Mouse (Mus musculus): ENCODE measurements at regions not wholly inside any gene's neighbourhood (a gene's known extent, or its start where the extent isn't known, plus 50 kb on each side); places are given as distances from the start of the nearest gene placed in this dataset.

DNA sequence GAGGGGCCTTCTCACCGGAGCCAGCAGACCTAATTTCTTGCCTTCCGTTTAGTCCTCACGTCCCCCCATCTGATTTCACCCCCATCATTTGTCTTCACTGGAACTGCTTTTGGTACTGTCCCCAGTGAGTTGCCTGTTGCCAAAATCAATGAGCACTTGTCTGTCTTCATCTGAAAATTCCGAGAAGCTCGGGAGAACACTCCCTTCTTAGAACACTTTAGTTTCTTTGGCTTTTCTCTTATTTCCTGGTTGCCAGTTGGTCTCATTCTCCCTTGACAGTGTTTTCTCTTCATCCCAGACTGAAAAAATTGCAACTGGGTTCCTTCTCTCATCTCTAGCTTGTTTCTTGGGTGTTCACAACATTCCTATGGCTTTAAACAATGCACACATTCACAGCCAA lies 305.2 kb upstream of the Gm9747 start:
- DNase-seq (ENCODE audit: low spot score in 2 of 2) = no peak

DNA sequence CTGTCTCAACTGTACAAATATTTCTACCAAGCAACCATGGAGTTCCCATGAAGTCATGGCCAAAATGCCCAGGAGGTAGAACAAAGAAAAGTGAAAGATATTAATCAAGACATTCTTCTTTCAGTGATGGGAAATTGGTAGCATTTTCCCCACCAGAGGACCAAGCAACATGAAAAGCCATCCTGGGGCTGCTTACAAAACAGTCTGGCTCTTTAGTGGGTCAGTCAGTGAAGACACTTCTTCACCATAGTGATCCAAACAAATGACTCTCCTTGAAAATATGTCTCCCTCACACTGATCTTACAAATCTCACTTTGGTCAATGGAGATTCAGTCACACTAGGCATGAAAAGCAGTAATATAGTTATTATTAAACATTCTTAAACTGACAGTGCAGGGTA lies 299.8 kb upstream of the Gm9747 start:
- DNase-seq (ENCODE audit: low spot score in 2 of 2) = no peak

DNA sequence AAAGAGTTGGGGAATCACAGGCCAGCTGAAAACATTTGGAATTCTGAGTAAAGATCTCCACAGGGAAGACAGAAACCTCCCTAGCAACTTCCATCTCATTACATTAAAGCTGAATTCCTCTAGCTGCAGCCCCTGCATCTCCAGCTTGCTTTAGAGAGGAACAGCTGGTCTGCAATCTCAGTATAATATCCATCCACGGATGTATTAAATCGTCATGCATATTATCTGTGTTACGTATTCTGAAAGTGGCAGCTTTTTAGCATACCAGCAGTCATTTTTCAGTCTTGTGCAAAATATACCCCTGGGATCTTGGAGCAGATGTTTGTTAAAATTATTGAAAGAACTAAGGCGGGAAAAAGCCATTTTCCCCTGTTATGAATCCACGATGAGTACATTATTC lies 287.7 kb upstream of the Gm9747 start:
- DNase-seq (ENCODE audit: low spot score in 2 of 2) = no peak

DNA sequence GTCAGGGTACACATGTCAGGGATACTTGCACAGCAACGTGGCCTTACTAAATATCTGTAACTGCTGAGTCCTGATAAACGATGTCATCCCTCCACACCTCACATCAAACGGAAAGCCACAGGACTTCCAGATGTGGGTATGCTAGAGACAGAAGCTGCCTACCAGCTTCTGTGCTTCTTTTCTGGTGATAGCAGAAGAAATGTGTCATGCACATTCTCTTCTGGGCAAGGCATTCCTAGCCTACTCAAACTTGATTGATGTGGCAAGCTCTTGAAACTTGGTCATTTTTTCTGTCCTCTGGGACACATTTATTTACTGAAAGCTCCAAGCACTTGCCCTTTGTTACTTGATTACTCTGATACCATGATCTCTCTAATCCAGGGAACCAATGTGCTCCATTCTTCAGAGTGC lies 282.8 kb upstream of the Gm9747 start:
- no peak for DNase-seq (ENCODE audit: low spot score in 2 of 2)

DNA sequence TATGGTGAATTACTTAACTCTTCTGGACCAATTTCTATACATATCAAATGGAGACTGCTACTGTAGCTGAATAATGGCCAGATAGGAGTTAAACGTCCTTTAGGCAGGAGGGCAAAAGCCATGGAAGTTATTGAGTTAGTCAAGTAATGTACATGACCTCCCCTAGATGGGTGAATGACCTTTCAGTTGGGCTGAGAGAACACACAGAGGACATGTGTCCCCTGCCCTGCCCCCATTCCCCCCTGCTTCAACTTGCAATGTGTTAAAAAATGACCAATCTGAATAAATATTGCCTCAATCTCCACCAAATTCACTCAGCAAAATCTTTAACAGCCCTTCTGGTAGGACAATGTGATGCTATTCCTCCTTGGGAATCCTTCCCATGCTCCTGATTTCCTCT lies 282.1 kb upstream of the Gm9747 start:
- DNase-seq (ENCODE audit: low spot score in 2 of 2) = no peak

DNA sequence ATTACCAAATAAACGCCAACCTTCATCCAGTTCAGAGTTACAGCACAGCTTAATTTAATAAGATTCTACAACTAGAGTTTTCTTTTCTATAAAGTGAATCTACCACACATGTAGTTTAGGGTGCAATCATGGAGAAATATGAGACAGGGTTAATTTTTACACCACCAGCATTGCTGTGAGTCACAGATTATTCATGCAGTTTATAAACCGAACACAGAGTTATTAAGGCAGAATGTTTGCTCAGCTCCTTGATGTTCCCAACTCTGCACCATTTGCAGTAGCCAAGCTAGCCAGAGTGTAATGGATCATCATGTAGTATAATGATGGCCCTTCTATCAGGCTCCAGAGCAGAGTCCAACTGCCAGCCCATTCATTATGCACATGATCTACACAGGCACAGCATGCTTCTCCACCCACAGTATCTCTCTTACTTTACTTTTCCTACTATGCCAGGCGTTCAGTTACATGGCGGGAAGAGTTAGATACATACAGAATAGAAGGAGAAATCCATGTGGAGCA lies 281.4 kb upstream of the Gm9747 start:
- DNase-seq (ENCODE audit: low spot score in 2 of 2) = no peak

DNA sequence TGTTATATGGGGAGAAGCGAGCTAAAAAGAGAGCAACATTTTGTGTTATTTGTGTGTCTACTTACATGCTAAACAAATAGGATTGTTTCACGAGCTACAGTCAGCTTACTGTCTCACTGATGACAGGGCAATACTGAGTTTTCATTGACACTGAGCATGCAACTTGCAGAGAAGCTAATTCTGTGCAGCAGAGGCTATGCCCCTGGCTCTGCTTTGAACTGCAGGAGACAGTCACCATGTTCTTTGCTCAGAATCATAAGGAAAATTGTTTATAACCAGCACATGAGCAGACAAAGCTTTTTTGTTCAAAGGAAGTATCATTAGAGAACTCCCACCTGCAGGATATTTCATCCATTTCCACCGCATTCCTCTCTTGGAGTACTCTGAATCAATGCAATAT lies 280.8 kb upstream of the Gm9747 start:
- no peak for DNase-seq (ENCODE audit: low spot score in 2 of 2)

DNA sequence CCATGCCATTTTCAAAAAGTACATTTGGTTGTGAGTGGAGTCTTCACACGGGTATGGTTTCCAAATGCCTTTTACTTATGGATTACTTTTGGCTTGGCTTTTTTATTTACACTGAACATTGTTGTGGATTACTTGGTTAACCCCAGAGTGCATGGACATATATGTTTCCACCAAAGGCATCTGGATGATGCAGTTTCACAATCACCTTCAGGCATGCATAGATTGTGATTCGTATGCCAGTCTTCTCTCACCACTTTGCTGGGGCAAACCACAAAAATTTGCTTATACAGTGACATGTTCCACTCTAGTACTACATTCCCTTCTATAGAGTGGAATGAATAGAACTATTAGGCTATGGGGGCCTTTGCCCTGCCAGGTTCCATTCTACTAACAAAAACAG lies 278.4 kb upstream of the Gm9747 start:
- no peak for DNase-seq (ENCODE audit: low spot score in 2 of 2)

DNA sequence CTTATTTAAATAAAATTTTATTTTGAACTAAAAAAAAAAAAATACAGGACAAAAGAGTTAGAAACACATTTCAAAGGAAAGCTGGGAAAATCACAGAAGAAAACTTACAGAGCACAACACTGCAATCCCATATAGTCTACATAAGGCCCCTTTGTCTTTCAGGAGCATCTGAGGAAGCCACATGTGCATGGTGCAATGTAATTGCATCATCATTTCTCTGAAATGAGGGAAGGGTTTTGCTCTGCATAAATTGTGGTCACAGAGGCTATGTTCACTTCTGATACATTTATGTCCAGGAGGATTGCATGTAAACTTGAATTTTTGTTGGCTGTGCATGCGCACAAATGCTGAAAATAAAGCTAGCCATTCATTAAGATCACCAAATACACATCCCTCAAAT lies 265.9 kb upstream of the Gm9747 start:
- DNase-seq (ENCODE audit: low spot score in 2 of 2) = no peak

DNA sequence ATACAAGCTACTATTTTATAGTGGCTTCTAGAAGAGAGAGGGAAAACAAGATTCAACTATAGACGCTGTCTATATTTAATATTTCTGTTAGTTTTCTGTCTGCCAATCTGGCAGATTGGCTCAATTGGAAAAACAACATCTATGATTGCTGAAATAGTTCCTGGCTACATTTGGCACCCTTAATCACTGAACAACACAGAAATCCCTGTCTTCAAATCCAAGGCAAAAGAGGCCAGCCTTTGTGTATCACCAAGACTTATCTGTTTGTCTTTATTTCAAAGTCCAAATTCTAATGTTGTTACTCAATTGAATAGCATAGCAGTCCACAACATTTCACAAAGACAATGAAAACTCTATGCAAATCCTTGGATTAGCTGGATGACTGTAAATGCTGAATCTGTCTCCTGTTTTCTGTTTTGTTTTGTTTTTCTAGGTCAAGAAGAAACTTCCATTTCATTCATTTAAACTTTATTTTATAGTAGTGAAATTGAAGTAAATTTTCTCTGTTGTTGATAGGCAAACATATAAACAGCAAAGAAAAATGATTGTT lies 265.1 kb upstream of the Gm9747 start:
- DNase-seq (ENCODE audit: low spot score in 2 of 2) = no peak

DNA sequence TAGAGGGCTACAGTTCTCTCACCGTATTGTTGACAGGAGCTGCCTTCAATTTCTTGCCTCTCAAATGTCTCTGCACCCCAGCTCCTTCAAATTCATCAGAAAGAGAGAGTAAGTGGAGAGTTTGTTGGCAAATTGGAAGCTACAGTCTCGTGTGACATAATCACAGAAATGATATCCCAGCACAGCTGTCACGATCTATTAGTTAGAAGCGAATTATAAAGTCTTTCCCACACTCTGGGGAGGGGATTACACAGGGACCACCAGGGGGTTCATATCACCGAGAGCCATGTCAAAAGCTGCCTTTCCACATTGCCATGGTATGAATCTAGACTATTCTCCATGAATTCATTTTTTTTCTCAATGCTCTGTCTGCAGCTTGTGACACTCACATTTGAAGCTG lies 260.3 kb upstream of the Gm9747 start:
- no peak for DNase-seq (ENCODE audit: low spot score in 2 of 2)

DNA sequence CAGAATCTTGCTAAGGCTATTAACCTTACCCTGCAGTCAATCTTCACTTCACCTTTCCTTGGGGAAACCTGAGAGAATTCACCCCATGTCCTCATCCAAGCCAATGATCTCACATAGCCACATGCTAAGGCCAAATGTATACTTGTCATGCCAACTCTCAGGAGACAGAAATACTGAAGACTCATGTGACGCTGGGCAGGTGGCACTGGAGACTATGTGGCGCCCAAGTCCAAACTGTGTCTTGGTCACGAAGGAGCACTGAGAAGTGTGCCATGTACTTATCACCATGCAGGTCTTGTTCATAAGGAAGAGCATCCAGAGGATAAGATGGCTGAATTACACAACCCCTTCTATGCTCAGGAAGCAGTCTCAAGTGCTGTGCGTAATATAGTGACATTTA lies 259.4 kb upstream of the Gm9747 start:
- DNase-seq (ENCODE audit: low spot score in 2 of 2) = no peak

DNA sequence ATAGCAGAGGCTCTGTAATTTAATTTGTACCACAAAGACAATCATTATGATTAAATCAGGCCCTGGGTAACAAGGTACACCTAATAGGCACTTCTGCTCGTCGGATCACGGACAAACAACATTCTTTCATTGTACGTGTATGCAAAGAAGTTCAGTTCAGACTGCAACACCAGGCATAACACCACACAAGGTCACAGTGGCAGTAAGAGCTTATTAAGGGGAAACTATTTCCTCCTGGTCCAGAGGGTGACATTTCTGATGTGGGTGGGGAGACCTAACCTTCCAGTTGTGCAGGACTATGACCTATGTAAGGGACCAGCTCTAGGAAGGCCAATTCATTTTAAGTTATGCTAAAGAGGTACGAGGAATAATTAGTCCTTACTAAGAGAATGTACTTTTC lies 225.0 kb upstream of the Gm9747 start:
- no peak for DNase-seq (ENCODE audit: low spot score in 2 of 2)

DNA sequence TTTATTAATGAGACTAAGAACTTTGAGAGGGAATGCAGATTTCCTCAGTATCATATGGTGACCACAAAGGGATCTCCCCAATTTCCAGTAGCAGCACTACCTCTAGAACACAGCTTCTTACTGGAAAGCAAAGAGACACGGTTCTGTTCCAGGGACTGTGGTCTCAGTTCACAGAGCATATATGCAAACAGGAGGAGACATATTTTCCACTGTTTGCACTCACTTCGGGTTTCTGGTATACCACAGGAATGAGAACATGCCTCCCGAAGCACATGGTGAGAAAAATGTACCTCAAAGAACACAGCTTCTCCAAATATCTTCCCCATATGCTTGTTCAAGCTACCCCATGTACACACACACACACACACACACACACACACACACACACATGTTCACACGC lies 224.1 kb upstream of the Gm9747 start:
- no peak for DNase-seq (ENCODE audit: low spot score in 2 of 2)

DNA sequence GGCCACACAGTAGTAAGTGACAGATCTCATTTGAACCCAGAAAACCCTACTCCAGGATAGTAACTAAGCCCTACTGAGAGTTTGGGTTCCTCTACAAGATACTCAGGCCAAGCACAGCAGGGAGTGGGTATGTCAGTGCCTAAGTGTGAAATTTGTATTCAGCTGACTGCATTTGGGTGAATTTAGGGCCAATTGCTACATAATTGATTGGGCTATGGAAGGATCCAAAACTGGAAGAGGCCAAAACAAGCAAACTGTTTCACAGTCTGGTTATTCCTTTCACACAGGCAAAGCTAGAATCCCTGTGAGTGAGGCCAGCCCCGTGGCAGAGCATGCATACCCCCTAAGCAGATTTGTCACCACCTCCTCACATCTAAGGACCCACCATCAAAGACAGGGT lies 221.9 kb upstream of the Gm9747 start:
- DNase-seq (ENCODE audit: low spot score in 2 of 2) = no peak

DNA sequence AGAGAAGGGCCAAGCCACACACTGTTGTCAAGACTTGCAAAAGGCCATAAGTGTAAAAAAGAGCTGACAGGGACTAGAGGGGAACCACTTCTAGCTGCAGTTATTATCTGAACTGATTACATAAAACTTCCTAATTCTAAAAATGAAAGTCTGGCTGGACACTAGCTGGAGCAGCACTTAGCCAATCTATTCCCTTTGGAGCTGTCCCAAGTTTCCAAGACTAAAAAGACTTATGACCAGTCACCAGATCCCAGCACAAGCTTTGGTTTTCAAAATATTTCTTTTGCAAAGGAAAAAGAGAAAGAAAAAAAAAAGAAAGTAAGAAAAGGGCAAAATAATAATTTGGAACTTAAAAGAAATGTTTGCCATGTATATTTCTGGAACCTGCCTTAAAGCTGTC lies 217.6 kb upstream of the Gm9747 start:
- DNase-seq (ENCODE audit: low spot score in 2 of 2) = no peak

DNA sequence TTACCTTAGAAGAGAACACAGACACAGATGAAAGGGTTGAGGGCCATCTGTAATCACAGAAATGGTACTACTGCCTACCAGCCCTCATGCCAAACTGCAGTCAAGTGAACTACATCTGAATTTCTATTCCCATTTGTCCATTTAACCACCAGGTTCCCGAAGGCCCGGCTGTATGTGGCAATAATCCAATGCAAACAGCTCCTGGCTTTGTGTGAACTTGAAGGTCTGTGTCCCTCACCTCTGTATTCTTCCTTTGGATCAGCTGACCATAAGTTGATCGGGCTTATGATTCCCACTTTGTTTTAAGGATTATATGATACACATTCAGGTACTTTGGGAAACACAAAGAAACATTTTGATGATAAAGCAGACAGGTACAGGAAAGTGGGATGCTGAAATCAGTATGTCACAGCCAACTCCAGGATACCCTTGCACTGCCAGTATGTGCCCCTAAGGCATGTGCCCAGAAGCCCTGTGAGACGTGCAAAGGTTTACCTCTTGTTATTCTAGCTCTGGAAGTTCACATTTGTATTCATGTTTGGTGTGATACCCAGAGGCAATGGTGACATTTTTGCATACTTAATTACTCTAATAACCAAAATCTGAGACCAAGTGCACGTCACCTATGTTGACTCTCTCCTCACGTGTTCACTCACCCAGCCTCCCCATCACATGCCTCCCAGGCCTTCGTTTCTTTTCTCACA lies 214.1 kb upstream of the Gm9747 start:
- DNase-seq (ENCODE audit: low spot score in 2 of 2) = no peak

DNA sequence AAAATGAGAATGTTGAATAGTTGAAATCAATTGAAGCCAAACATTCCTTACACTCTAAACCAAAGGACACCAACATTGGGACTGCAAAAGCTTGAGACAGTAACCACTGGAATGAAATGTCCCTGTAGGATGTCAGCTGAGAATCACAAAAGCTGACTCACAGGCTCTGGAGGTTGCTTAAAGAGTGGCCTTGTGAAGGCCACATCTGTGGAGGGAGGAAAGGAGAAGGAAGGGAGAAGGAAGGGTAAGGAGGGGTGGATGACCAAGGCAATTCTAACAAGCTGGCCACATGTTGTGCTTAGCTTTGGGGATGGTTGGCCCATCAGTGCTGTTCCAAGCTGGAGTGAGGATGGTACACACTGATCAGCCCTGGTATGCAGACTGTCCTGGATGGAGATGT lies 205.2 kb upstream of the Gm9747 start:
- DNase-seq (ENCODE audit: low spot score in 2 of 2) = no peak

DNA sequence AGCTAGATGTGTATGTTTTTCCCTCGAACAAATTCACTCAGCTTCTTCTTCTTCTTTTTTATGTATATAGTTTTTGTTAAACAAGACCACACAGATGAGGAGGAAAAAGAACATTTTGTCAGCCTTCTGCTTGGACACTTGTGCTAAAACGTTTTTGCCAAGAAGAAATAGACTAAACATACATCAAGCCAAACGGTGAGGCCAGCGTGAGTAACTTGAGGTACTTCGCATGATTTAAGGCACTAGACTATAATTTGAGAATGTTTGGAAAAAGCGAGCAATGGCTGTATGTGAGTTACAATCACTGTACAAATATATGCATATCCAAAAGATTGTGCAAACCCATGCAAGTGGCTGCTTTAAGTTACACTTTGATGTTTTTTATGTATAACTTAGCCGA lies 201.8 kb upstream of the Gm9747 start:
- DNase-seq (ENCODE audit: low spot score in 2 of 2) = no peak

DNA sequence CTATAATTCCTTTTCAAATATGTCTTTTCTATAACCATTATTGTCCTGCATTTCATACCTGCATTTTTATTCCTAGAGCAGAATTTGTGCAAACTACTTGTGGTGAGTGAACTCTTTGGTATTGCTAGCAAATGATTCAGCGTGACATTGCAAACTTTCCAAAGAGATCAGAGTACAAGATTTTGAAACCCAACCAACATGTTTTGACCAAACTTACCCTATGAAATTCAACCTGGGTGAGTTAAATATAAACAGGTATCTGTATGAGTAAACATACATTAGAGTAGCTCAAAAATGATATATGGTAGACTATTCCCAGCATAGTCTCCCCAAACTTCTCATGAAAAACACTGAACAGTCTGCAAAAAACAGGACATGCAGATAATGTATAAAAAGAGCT lies 200.5 kb upstream of the Gm9747 start:
- DNase-seq (ENCODE audit: low spot score in 2 of 2) = no peak

DNA sequence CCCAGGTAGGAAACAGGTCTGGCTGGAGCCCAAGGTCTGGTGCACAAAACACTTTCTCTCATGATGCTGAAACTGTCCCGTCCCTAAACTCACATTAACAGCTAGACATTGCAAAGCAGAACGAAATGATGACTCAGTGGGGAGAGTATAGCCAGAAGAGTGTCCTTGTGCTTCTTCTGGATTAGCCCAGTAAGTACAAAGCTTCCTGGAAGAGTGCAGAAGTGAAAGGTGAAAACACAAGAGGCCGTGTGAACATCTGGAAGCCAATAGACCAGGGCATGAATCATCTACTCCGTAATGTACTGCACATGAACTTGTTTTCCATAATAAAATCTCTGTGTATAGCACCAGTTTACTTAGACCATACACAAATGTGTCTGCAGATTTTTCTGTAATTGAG lies 194.7 kb upstream of the Gm9747 start:
- DNase-seq (ENCODE audit: low spot score in 2 of 2) = no peak

DNA sequence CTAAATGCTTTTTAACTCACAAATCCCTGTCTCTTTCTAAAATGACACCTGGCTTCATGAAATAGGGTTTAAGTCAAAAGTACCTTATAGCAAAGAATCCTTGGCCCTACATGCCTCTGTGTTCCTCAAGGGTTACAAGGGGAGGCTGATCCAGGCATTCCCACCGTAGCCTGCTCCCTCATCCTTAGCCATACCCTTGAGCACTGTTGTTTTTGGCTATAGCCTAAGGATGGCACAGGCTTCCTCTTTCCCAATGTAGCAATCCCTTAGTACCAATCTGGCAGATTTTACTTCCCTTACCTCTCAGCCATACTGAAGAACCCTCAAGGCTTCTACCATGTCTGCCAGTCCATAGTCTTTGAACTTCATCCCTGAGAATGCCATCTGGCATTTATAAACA lies 194.2 kb upstream of the Gm9747 start:
- no peak for DNase-seq (ENCODE audit: low spot score in 2 of 2)

DNA sequence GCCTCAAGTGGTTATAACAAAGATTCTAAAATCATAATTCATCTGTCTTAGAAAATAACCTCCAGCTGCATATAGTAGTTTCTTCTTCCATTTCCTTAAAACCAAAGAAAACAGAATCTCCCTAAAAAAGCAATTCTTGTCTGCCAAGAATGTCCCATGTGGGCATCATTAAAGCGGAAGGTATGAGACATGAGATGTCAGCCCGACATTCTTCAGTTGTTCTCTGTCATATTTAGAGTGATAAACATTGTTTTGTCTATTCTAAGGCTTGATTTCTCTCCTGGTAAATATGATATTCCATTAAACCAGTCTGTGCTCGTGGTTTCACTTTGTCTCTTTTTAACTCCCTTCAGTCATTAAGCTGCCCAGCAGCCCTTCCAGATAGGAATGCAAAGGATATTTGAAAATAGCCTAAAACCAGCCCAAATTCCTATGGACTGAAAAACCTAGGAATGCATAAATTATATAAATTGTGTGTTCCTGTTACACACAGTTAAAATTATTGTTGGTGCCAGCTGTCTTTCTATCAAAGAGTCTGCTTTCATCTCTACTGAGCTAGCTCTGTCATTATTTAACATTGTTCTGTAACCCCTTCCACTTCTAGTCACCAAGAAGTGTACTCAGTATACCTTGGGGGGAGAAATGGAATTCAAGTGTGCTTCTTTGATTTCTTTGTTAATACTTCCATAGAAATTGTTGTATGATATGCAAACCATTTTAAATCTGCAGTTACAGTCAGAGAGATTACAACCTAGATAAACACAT lies 191.4 kb upstream of the Gm9747 start:
- no peak for DNase-seq (ENCODE audit: low spot score in 2 of 2)
